Mouse (Mus musculus): ENCODE results near the gene Sp1. TPM values are rescaled to one million over a fixed set of nuclear protein-coding genes. Genes with fewer than 3 reads are reported as not detected.

The Sp1 gene
- polyA plus RNA-seq, 1 experiment from 2014 or later: 10.3 TPM

DNA sequence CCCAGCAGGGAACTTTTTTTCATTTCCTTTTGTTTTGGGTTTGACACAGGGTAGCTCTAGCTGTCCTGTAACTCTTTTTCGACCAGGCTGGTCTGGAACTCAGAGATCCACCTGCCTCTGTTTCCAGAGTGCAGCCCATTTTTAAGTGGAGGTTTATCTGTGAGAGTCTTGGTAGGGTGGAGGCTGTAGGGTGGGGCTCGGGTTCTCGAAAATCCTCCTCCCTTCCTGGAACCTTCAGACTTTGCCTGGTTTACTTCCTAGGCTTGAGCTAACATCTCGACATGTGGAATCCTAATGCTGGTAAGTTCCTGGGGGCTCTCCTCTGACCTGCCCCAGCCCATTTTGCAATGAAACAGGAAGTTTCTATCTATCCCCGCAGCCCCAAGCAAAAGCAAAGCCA lies 53.9 kb downstream of the Sp1 start:
- Histone ChIP-seq H3K4me1 (ENCODE audit: control insufficient read depth, insufficient read depth, low read length) (peaks cover 13% of the 10 kb centered on the region), H3K9ac (ENCODE audit: low read length) (peak overlapping the region; percentile 74), H3K9me3 (replicated peaks; ENCODE audit: control insufficient read depth, low read length) (no peaks in the 10 kb centered on the region), H3K36me3 (ENCODE audit: control insufficient read depth, insufficient read depth, low read length) (no peaks in the 10 kb centered on the region), H3K27ac (ENCODE audit: low read length) (peak overlapping the region; percentile 50), H3K27me3 (ENCODE audit: control insufficient read depth, insufficient read depth, low read length) (no peaks in the 10 kb centered on the region), H3K4me2 (ENCODE audit: low read depth, low read length) (peak overlapping the region; percentile 74), H3K4me3 (replicated peaks; ENCODE audit: low read length) (peak overlapping the region; percentile 64)
- ATAC-seq (ENCODE audit: insufficient read depth, low FRiP score): no peak
- 52% methylated on average over 5 of the region's 5 CpGs for WGBS

DNA sequence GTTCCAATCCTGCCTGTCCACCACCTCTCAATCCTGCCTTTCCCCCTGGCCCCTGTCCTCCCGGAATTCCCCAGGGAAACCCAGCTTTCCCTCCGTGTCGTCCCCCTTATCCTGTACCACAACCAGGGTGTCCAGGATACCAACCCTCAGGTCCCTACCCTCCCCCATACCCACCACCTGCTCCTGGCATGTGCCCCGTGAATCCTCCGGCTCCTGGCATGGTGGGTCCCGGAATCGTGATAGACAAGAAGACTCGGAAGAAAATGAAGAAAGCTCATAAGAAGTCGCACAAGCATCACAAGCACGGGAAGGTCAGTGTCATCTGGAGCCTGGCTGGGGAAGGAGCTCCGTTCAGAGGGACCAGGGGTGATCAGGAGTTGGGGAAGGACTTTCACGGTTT lies 54.5 kb downstream of the Sp1 start:
- WGBS: 76% methylated on average over 12 of the region's 12 CpGs
- peak overlapping the region; percentile 64 for H3K4me3 ChIP-seq (replicated peaks; ENCODE audit: low read length)
- H3K9me3 ChIP-seq (replicated peaks; ENCODE audit: control insufficient read depth, low read length): no peaks in the 10 kb centered on the region
- peak overlapping the region; percentile 50; the same call in 1 of the 2 replicates for H3K27ac ChIP-seq (ENCODE audit: low read length)
- no peaks in the 10 kb centered on the region for H3K36me3 ChIP-seq (ENCODE audit: control insufficient read depth, insufficient read depth, low read length)
- H3K4me1 ChIP-seq (ENCODE audit: control insufficient read depth, insufficient read depth, low read length): peaks cover 13% of the 10 kb centered on the region
- H3K9ac ChIP-seq (ENCODE audit: low read length): peak overlapping the region; percentile 51
- H3K27me3 ChIP-seq (ENCODE audit: control insufficient read depth, insufficient read depth, low read length): no peaks in the 10 kb centered on the region
- H3K4me2 ChIP-seq (ENCODE audit: low read depth, low read length): peak overlapping the region; percentile 74
- ATAC-seq (ENCODE audit: insufficient read depth, low FRiP score): no peak

DNA sequence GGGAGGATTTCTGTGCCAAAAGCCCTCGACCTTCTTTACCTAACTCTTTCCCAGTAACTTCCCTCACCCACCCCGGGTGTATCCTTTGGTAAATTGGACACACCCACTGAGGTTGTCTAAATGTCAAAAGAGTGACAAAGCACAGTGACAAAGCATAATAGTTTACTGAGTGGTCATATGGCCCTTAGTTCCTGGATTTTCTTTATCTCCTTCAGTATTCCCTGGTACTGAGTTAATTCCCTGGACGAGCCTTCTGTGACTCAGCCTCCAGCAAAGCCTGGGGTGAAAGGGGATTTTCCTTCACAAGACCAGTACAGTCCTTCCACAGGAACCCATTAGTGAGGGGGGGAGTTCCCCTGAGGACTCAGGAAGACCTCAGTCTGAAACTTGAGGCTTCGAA lies 55.0 kb downstream of the Sp1 start:
- Histone ChIP-seq H3K4me3 (replicated peaks; ENCODE audit: low read length) (peak overlapping the region; percentile 64; the same call in 1 of the 2 replicates), H3K9ac (ENCODE audit: low read length) (0 out of 2 replicates have a peak overlapping the region, but pooled peaks have one; percentile 51), H3K9me3 (replicated peaks; ENCODE audit: control insufficient read depth, low read length) (no peaks in the 10 kb centered on the region), H3K27ac (ENCODE audit: low read length) (peak overlapping the region; percentile 62), H3K27me3 (ENCODE audit: control insufficient read depth, insufficient read depth, low read length) (no peaks in the 10 kb centered on the region), H3K4me2 (ENCODE audit: low read depth, low read length) (peak overlapping the region; percentile 74), H3K4me1 (ENCODE audit: control insufficient read depth, insufficient read depth, low read length) (peaks cover 13% of the 10 kb centered on the region), H3K36me3 (ENCODE audit: control insufficient read depth, insufficient read depth, low read length) (no peaks in the 10 kb centered on the region)
- no peak for ATAC-seq (ENCODE audit: insufficient read depth, low FRiP score)
- WGBS: 46% methylated on average over 4 of the region's 4 CpGs

DNA sequence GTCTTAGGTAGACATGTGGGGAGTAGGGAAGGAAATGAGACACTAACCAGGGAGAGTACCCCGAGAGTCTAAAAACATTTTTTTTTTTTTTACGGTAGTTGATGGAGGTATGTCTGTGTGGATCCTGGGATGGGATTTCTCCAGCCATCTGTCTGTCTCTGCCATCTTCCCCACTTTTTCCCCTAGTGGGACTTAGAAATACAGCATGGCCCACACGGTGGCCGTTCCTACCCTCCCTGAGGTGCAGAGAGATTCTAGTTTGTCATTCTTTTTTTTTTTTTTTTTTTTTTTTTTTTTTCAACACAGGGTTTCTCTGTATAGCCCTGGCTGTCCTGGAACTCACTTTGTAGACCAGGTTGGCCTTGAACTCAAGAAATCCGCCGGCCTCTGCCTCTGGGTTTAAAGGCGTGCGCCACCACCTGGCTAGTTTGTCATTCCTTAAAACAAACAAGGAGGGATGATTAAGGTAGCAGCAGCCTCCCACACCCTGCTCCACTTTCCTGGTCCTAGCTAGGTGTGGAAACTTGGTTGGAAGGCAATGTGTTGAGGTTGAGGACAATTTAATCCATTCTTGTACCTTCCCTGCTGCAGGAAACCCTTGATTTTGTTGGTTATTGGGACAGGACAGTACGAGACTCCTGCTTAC lies 55.6 kb downstream of the Sp1 start:
- no peaks in the 10 kb centered on the region for H3K36me3 ChIP-seq (ENCODE audit: control insufficient read depth, insufficient read depth, low read length)
- ATAC-seq (ENCODE audit: insufficient read depth, low FRiP score): no peak
- H3K27ac ChIP-seq (ENCODE audit: low read length): peak overlapping the region; percentile 62
- peak overlapping the region; percentile 27; the same call in 1 of the 2 replicates for H3K4me2 ChIP-seq (ENCODE audit: low read depth, low read length)
- 0 out of 2 replicates have a peak overlapping the region, but pooled peaks have one; percentile 11 for H3K4me3 ChIP-seq (replicated peaks; ENCODE audit: low read length)
- H3K27me3 ChIP-seq (ENCODE audit: control insufficient read depth, insufficient read depth, low read length): no peaks in the 10 kb centered on the region
- H3K9ac ChIP-seq (ENCODE audit: low read length): no peak overlapping the region
- peaks cover 13% of the 10 kb centered on the region for H3K4me1 ChIP-seq (ENCODE audit: control insufficient read depth, insufficient read depth, low read length)
- H3K9me3 ChIP-seq (replicated peaks; ENCODE audit: control insufficient read depth, low read length): no peaks in the 10 kb centered on the region
- 67% methylated on average over 9 of the region's 9 CpGs for WGBS

DNA sequence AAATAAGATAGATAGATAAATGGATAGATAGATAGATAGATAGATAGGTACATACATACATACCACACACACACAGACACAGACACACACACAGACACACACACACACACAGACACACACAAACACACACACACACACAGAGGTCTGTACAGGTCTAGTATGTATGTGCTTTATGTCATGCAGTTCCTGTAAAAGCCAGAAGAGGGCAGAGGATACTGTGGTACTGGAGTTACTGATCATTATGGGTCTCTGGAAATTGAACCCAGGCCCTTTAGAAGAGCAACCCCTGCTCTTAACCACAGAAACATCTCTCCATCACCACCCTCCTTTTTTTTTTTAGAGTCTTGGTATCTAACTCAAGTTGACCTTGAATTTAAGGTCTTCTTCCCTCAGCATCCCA lies 57.7 kb downstream of the Sp1 start:
- no peak overlapping the region for H3K9ac ChIP-seq (ENCODE audit: low read length)
- no peak overlapping the region for H3K4me2 ChIP-seq (ENCODE audit: low read depth, low read length)
- no peaks in the 10 kb centered on the region for H3K27me3 ChIP-seq (ENCODE audit: control insufficient read depth, insufficient read depth, low read length)
- H3K36me3 ChIP-seq (ENCODE audit: control insufficient read depth, insufficient read depth, low read length): no peaks in the 10 kb centered on the region
- no peak for ATAC-seq (ENCODE audit: insufficient read depth, low FRiP score)
- H3K9me3 ChIP-seq (replicated peaks; ENCODE audit: control insufficient read depth, low read length): no peaks in the 10 kb centered on the region
- no peak overlapping the region for H3K4me3 ChIP-seq (replicated peaks; ENCODE audit: low read length)
- H3K27ac ChIP-seq (ENCODE audit: low read length): no peak overlapping the region
- peaks cover 13% of the 10 kb centered on the region for H3K4me1 ChIP-seq (ENCODE audit: control insufficient read depth, insufficient read depth, low read length)

DNA sequence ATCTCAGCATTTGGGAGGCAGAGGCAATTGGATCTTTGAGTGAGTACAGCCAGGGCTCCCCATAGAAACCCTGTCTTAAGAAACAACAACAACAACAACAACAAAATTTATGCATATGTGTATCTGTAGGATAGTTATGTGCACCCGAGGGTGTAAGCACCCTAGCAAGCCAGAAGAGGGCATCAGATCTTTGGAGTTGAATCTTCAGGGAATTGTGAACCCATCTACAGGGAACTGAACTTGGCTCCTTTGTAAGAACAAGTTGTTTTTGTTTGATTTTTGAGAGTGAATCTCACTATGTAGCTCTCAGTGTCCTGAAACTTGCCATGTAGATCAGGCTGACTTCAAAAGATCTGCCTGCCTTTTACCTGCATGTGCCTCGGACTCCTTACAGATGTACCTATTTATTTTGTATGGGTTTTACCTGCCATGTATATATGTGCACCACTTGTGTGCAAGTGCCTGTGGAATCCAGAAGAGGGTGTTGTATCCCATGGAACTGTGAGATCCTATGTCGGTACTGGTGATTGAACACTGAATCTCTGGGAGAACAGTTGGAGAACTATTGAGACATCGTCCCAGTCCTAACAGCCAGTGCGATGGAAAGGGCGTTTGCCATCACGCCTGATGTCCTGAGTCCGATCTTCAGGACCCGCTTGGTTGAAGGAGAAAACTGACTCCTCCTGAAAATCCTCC lies 62.9 kb downstream of the Sp1 start:
- Histone ChIP-seq H3K36me3 (ENCODE audit: control insufficient read depth, insufficient read depth, low read length) (no peaks in the 10 kb centered on the region), H3K27me3 (ENCODE audit: control insufficient read depth, insufficient read depth, low read length) (no peaks in the 10 kb centered on the region), H3K4me3 (replicated peaks; ENCODE audit: low read length) (no peak overlapping the region), H3K4me1 (ENCODE audit: control insufficient read depth, insufficient read depth, low read length) (peaks cover 6% of the 10 kb centered on the region; the same call in 1 of the 2 replicates), H3K27ac (ENCODE audit: low read length) (no peak overlapping the region), H3K9me3 (replicated peaks; ENCODE audit: control insufficient read depth, low read length) (no peaks in the 10 kb centered on the region), H3K4me2 (ENCODE audit: low read depth, low read length) (no peak overlapping the region), H3K9ac (ENCODE audit: low read length) (no peak overlapping the region)
- ATAC-seq (ENCODE audit: insufficient read depth, low FRiP score): no peak
- 98% methylated on average over 9 of the region's 9 CpGs for WGBS

DNA sequence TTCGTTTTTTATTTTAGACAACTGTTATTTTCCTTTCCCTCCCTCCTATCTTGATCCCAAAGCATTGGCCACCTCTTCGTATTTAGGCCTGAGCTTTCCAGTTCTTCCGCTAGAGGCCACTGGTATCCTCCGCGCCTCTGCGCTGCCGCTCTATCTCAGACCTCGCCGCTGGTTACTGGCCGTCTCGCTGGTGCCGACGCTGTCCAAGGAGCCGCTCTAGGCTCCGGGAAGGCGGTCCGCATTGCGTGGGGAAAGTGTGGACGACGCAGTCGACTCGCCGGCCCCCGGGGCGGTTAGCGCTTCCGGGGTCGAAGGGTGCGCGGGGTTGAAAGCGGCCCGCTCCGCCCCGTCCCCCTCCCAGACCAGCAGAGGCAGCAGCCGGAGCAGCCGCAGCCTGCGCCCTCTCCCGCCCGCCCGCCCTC lies 64.3 kb downstream of the Sp1 start, which contains the start of gene Pcbp2:
TSS of gene Pcbp2 (plus strand) at position 357 of the 422 bp plus-strand sequence.
- Histone ChIP-seq H3K4me2 (ENCODE audit: low read depth, low read length) (peak within 1 kb of the TSS; percentile 77), H3K27ac (ENCODE audit: low read length) (peak within 1 kb of the TSS; percentile 98), H3K9ac (ENCODE audit: low read length) (peak within 1 kb of the TSS; percentile 98), H3K36me3 (ENCODE audit: control insufficient read depth, insufficient read depth, low read length) (peaks cover 11% of the 10 kb centered on the region; the same call in 1 of the 2 replicates), H3K4me3 (replicated peaks; ENCODE audit: low read length) (peak within 1 kb of the TSS; percentile 91), H3K27me3 (ENCODE audit: control insufficient read depth, insufficient read depth, low read length) (no peaks in the 10 kb centered on the region), H3K9me3 (replicated peaks; ENCODE audit: control insufficient read depth, low read length) (no peaks in the 10 kb centered on the region), H3K4me1 (ENCODE audit: control insufficient read depth, insufficient read depth, low read length) (peaks cover 6% of the 10 kb centered on the region; the same call in 1 of the 2 replicates)
- whole genome bisulfite sequencing: under 1% methylated on average over 34 of the region's 40 CpGs
- ATAC-seq (ENCODE audit: insufficient read depth, low FRiP score): peak; percentile 99

DNA sequence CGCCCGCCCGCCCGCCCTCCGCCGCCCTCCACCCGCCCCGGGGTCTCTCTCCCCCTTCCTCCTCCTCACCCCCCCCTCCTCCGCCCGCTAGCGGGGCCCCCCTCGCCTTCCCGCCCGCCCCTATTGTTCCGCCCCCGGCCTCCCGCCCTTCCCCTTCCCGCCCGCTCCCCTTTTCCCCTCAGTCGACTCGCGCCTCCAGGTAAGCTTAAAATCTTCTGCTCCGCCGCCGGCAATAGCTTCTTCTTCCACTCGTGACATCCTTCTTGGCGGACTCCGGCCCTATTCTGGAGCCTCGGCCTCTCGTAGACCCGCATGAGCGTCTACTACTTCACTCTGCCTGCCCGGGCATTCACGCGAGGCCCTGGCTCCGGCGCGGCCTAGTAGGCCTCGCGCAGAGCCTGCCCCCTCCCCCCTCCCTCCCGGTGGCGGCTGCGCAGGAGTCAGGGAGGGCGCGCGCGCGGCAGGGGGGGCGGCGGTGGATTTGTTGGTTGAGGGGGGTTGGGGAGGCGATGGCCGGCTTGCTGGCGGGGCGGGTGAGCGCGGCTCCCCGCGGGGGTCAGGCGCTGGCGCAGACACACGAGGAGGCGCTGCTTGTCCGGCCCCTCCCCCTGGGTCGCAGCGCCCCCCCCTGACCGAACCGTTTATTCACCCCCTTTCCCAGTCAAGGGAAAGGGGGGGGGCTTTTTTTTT lies 64.8 kb downstream of the Sp1 start:
- no peaks in the 10 kb centered on the region for H3K9me3 ChIP-seq (replicated peaks; ENCODE audit: control insufficient read depth, low read length)
- peak overlapping the region; percentile 91 for H3K4me3 ChIP-seq (replicated peaks; ENCODE audit: low read length)
- ATAC-seq (ENCODE audit: insufficient read depth, low FRiP score): peak; percentile 61
- H3K9ac ChIP-seq (ENCODE audit: low read length): peak overlapping the region; percentile 98
- H3K27me3 ChIP-seq (ENCODE audit: control insufficient read depth, insufficient read depth, low read length): no peaks in the 10 kb centered on the region
- peaks cover 17% of the 10 kb centered on the region for H3K36me3 ChIP-seq (ENCODE audit: control insufficient read depth, insufficient read depth, low read length)
- peak overlapping the region; percentile 77 for H3K4me2 ChIP-seq (ENCODE audit: low read depth, low read length)
- peak overlapping the region; percentile 98 for H3K27ac ChIP-seq (ENCODE audit: low read length)
- H3K4me1 ChIP-seq (ENCODE audit: control insufficient read depth, insufficient read depth, low read length): peaks cover 6% of the 10 kb centered on the region; the same call in 1 of the 2 replicates
- under 1% methylated on average over 41 of the region's 67 CpGs for WGBS

DNA sequence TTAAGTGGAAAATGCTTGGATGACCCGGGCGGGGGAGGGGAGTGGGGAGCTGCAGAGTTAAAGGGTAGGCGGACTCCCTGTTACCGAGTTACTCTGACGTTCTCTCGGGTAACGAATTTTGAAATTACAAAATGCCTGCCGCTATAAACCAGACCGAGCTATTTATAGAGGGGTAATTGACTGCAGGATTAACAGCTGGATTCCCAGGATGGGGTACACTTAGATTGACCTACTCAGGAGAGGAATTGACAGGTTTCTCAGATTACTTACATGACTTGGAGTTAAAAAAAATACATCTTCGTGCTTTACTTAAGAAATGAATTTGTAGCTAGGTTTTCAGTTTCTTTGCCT lies 65.3 kb downstream of the Sp1 start:
- H3K4me3 ChIP-seq (replicated peaks; ENCODE audit: low read length): peak overlapping the region; percentile 91
- H3K4me1 ChIP-seq (ENCODE audit: control insufficient read depth, insufficient read depth, low read length): peaks cover 6% of the 10 kb centered on the region; the same call in 1 of the 2 replicates
- peak overlapping the region; percentile 98 for H3K9ac ChIP-seq (ENCODE audit: low read length)
- H3K27me3 ChIP-seq (ENCODE audit: control insufficient read depth, insufficient read depth, low read length): no peaks in the 10 kb centered on the region
- H3K27ac ChIP-seq (ENCODE audit: low read length): peak overlapping the region; percentile 98
- 0% methylated on average over 10 of the region's 10 CpGs for WGBS
- peak overlapping the region; percentile 77 for H3K4me2 ChIP-seq (ENCODE audit: low read depth, low read length)
- no peak for ATAC-seq (ENCODE audit: insufficient read depth, low FRiP score)
- peaks cover 22% of the 10 kb centered on the region for H3K36me3 ChIP-seq (ENCODE audit: control insufficient read depth, insufficient read depth, low read length)
- H3K9me3 ChIP-seq (replicated peaks; ENCODE audit: control insufficient read depth, low read length): no peaks in the 10 kb centered on the region

Measured in stomach, embryonic 16.5 days (tissue).